8 mouse cellular contexts compared by ENCODE assay signal in the genomic region with DNA sequence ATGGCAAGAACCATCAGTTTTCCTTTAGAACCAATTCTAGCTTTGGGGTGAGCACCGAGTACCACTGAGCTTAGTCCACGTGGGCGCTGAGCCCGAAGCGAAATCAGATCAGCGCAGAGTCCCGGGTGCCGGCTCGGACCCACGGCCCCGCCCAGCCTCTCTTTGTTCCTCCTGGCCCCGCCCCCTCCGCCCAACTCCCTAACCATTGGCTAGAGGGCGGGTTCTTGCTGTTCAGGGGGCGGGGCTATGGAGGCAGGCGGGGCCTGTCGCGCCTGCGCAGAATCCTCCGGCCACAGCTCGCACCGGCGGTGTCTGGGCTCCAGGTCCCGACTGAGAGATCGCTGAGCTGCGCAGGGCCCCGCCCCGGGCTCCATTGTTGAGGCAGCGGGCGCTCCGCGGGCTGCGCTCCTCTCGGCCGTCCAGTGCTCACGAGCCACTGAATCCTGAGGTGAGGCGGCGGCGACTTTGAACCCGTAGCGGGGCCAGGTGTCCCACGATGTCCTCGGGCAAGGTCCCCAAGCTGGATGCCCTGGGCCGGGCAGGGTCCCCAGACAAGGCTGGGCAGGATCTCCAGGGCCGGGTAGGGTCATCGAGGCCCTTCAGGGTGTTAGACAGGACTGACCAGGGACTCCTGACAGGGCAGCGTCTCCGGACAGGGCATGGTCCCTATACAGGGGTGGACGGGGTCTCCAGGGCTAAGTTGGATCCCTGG. TPM values are rescaled to one million over a fixed set of nuclear protein-coding genes. Genes with fewer than 3 reads are reported as not detected.
DNase-seq lines count a peak whose midpoint lies in the region; ATAC-seq lines count a peak whose summit lies in the region.

A gene (plus strand): TSS at position 227 of the 712 bp plus-strand sequence.

- H3K4me1 ChIP-seq in embryonic facial prominence, embryonic 12.5 days, result peaks cover 14% of the 10 kb centered on the region
- peaks cover 22% of the 10 kb centered on the region for H3K4me1 ChIP-seq in midbrain, embryonic 11.5 days (ENCODE audit: control insufficient read depth, insufficient read depth, low read length)

- peak within 1 kb of the TSS; percentile 56 for H3K4me3 ChIP-seq in embryonic facial prominence, embryonic 12.5 days
- H3K4me3 ChIP-seq in midbrain, embryonic 11.5 days (ENCODE audit: low read depth, low read length), result peak within 1 kb of the TSS; percentile 80

- H3K9ac ChIP-seq in embryonic facial prominence, embryonic 12.5 days, result peak within 1 kb of the TSS; percentile 87
- H3K9ac ChIP-seq in midbrain, embryonic 11.5 days (ENCODE audit: low read length), result peak within 1 kb of the TSS; percentile 92

- no peaks in the 10 kb centered on the region for H3K9me3 ChIP-seq in embryonic facial prominence, embryonic 12.5 days
- no peaks in the 10 kb centered on the region for H3K9me3 ChIP-seq in midbrain, embryonic 11.5 days (ENCODE audit: control insufficient read depth, low read length)

- peak within 1 kb of the TSS; percentile 89 for H3K4me2 ChIP-seq in embryonic facial prominence, embryonic 12.5 days (replicated peaks)
- H3K4me2 ChIP-seq in midbrain, embryonic 11.5 days, result peak within 1 kb of the TSS; percentile 82

- intact Hi-C loops in left cerebral cortex, postnatal 4 days (cut with DNase I), result no loop called here

- no peaks in the 10 kb centered on the region for H3K36me3 ChIP-seq in embryonic facial prominence, embryonic 12.5 days
- no peaks in the 10 kb centered on the region for H3K36me3 ChIP-seq in midbrain, embryonic 11.5 days (ENCODE audit: control insufficient read depth, insufficient read depth, low read length)

- DNase-seq in adrenal gland, postnatal 36 days, result peak; percentile 100
- peak; percentile 100 for DNase-seq in heart, adult 11 months
- DNase-seq in kidney, adult 11 months, result peak; percentile 99
- DNase-seq in left cerebral cortex, postnatal 4 days, result peak; percentile 100
- DNase-seq in midbrain, embryonic 11.5 days (ENCODE audit: low spot score, missing footprints), result peak; percentile 100
- DNase-seq in right cerebral cortex, postnatal 4 days, result peak; percentile 100
- peak; percentile 99 for DNase-seq in yolk sac, embryonic 10.5 days (ENCODE audit: low spot score)

- peak; percentile 92 for ATAC-seq in embryonic facial prominence, embryonic 12.5 days (ENCODE audit: insufficient number of reproducible peaks, insufficient read depth, low FRiP score, low TSS enrichment)
- peak; percentile 96 for ATAC-seq in midbrain, embryonic 11.5 days (ENCODE audit: low FRiP score)

- no peaks in the 10 kb centered on the region for H3K27me3 ChIP-seq in embryonic facial prominence, embryonic 12.5 days
- peaks cover 4% of the 10 kb centered on the region; the same call in 1 of the 2 replicates for H3K27me3 ChIP-seq in midbrain, embryonic 11.5 days (ENCODE audit: control insufficient read depth, insufficient read depth, low read length)

- under 1% methylated on average over 49 of the region's 49 CpGs for WGBS in embryonic facial prominence, embryonic 12.5 days
- WGBS in midbrain, embryonic 11.5 days, result under 1% methylated on average over 49 of the region's 49 CpGs

- peak within 1 kb of the TSS; percentile 58 for H3K27ac ChIP-seq in embryonic facial prominence, embryonic 12.5 days
- H3K27ac ChIP-seq in midbrain, embryonic 11.5 days (ENCODE audit: low read depth, low read length), result peak within 1 kb of the TSS; percentile 54; the same call in 1 of the 2 replicates

RNA-seq across cellular contexts. Expression of the gene that starts here (rescaled TPM):
- 10 to 100 TPM; 21.1 to 25.9 TPM for total RNA-seq in adrenal gland, postnatal 36 days (2021)
- polyA plus RNA-seq in embryonic facial prominence, embryonic 12.5 days (2016; fragmentation: Nextera tagmentation; extraction: Ambion mirVana), result 25.6 and 26.3 TPM in 2 replicates
- total RNA-seq in left cerebral cortex, postnatal 4 days (2021), result 100 to 1,000 TPM; 221 to 230 TPM
- 36.1 and 37.5 TPM in 2 replicates for polyA plus RNA-seq in midbrain, embryonic 11.5 days (2014; fragmentation: Nextera tagmentation; extraction: Ambion mirVana)

Comparison
In these comparisons a context has a peak if more than half of its experiments do, and no peak if none do; other contexts are left out.
1. Peak in every context shown above with its lines: DNase-seq, ATAC-seq, H3K4me3 ChIP-seq and H3K27ac ChIP-seq.
2. RNA of the gene that starts here (total RNA-seq): 221 to 230 TPM in left cerebral cortex, postnatal 4 days; 21.1 to 25.9 TPM in adrenal gland, postnatal 36 days; every median in the first group is over 4 times any median in the second.